Mouse (Mus musculus): ENCODE measurements around the gene Adamtsl1.

Adamtsl1 gene

GRCm38 (mm10) chr4:86422586-86422985 is 908.6 kb downstream of the Adamtsl1 start:
- no peak for DNase-seq

- no peak for DNase-seq
Observed at GRCm38 (mm10) chr4:86425581-86425980, 911.6 kb downstream of the Adamtsl1 start.

GRCm38 (mm10) chr4:86426549-86426948 is 912.6 kb downstream of the Adamtsl1 start:
- no peak for DNase-seq

GRCm38 (mm10) chr4:86427312-86427711 is 913.3 kb downstream of the Adamtsl1 start:
- no peak for DNase-seq

GRCm38 (mm10) chr4:86428091-86428745 is 914.2 kb downstream of the Adamtsl1 start:
- no peak for DNase-seq

- no peak for DNase-seq
Observed at GRCm38 (mm10) chr4:86435631-86436030, 921.7 kb downstream of the Adamtsl1 start.

- DNase-seq = no peak
Observed at GRCm38 (mm10) chr4:86436336-86436735, 922.4 kb downstream of the Adamtsl1 start.

GRCm38 (mm10) chr4:86450468-86450867 is 936.5 kb downstream of the Adamtsl1 start:
- no peak for DNase-seq

- no peak for DNase-seq
Observed at GRCm38 (mm10) chr4:86464808-86465207, 950.8 kb downstream of the Adamtsl1 start.
